Mouse (Mus musculus) neural tube, embryonic 13.5 days (tissue): ENCODE measurements at regions not wholly inside any gene's neighbourhood (a gene's known extent, or its start where the extent isn't known, plus 50 kb on each side); places are given as distances from the start of the nearest gene placed in this dataset.
"Not testable (repeated sequence)": the region's sequence is repeated elsewhere in the genome, so short reads cannot be mapped to it uniquely, and the experiment has no call there.

ENCODE experiments used
- ATAC-seq: fragments of 200-750 bp; cut with Nextera tagmentation; 2 replicates; pipeline ENCODE4 v1.8.0; 2017; ENCODE audit warnings: low read depth, mild to moderate bottlenecking, moderate TSS enrichment, moderate library complexity
- H3K27ac ChIP-seq: fragments of 300-500 bp; sonication (generic); replicated peaks from 2 replicates; pipeline ENCODE4 v1.5.1; 2015; ENCODE audit warnings: moderate library complexity, mild to moderate bottlenecking, inconsistent platforms
- H3K27me3 ChIP-seq: fragments of 300-500 bp; sonication (generic); 2 replicates; pipeline ENCODE4 v1.6.1; 2015; ENCODE audit warnings: mild to moderate bottlenecking, inconsistent platforms
- H3K36me3 ChIP-seq: fragments of 300-500 bp; sonication (generic); 2 replicates; pipeline ENCODE4 v1.6.1; 2015; ENCODE audit warnings: mild to moderate bottlenecking, inconsistent platforms
- H3K4me1 ChIP-seq: fragments of 300-500 bp; sonication (generic); replicated peaks from 2 replicates; pipeline ENCODE4 v1.6.1; 2015; ENCODE audit warnings: inconsistent platforms
- H3K4me2 ChIP-seq: fragments of 300-500 bp; sonication (generic); 2 replicates; pipeline ENCODE4 v1.6.1; 2015; ENCODE audit warnings: inconsistent platforms, mild to moderate bottlenecking, moderate library complexity
- H3K4me3 ChIP-seq: fragments of 300-500 bp; sonication (generic); 2 replicates; pipeline ENCODE4 v1.5.1; 2015; ENCODE audit warnings: mild to moderate bottlenecking, inconsistent platforms
- H3K9ac ChIP-seq: fragments of 300-500 bp; sonication (generic); 2 replicates; pipeline ENCODE4 v1.6.1; 2015; ENCODE audit warnings: moderate library complexity, mild to moderate bottlenecking, inconsistent platforms
- H3K9me3 ChIP-seq: fragments of 300-500 bp; sonication (generic); 2 replicates; pipeline ENCODE4 v1.6.1; 2016; ENCODE audit warnings: inconsistent platforms
- WGBS: fragments of 180-500 bp; shearing (Covaris S2); methylation state at CpG from one replicate; pipeline ENCODE4 v1.1.7; 2015; 5-methylcytosine and 5-hydroxymethylcytosine counted together

DNA sequence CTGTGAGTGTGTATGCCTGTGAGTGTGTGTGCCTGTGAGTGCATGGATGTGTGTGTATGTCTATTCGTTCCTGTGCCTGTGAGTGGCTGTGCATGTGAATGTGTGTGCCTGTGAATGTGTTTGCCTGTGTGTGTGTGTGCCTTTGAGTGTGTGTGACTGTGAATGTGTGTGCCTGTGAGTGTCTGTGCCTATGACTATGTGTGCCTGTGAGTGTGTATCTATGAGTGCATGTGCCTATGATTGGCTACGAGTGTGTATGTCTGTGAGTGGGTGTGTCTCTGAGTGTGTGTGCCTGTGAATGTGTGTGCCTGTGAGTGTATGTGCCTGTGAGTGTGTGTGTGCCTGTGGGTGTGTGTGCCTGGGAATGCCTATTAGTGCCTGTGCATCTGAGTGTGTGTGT is 731.6 kb downstream of the Lrriq3 start:
- no peaks in the 10 kb centered on the region for H3K27me3 ChIP-seq
- 85% methylated on average over 2 of the region's 2 CpGs for WGBS
- no peaks in the 10 kb centered on the region for H3K9me3 ChIP-seq
- no peak for ATAC-seq
- no peak overlapping the region for H3K4me3 ChIP-seq
- H3K4me1 ChIP-seq, result no peaks in the 10 kb centered on the region
- no peaks in the 10 kb centered on the region for H3K36me3 ChIP-seq
- H3K4me2 ChIP-seq, result no peak overlapping the region
- H3K27ac ChIP-seq, result no peak overlapping the region
- no peak overlapping the region for H3K9ac ChIP-seq

GRCm38 (mm10) chr3:155866286-155866685 is 695.3 kb upstream of the Negr1 start:
- Histone ChIP-seq H3K4me3 (no peak overlapping the region), H3K4me2 (no peak overlapping the region), H3K27me3 (no peaks in the 10 kb centered on the region), H3K4me1 (no peaks in the 10 kb centered on the region), H3K27ac (no peak overlapping the region), H3K9ac (no peak overlapping the region), H3K9me3 (no peaks in the 10 kb centered on the region), H3K36me3 (no peaks in the 10 kb centered on the region)
- ATAC-seq, result no peak

GRCm38 (mm10) chr3:155875696-155876095 is 685.9 kb upstream of the Negr1 start:
- H3K4me1 ChIP-seq, result no peaks in the 10 kb centered on the region
- no peak overlapping the region for H3K4me3 ChIP-seq
- H3K9ac ChIP-seq, result no peak overlapping the region
- no peaks in the 10 kb centered on the region for H3K36me3 ChIP-seq
- no peaks in the 10 kb centered on the region for H3K9me3 ChIP-seq
- no peak overlapping the region for H3K27ac ChIP-seq
- H3K4me2 ChIP-seq, result no peak overlapping the region
- ATAC-seq, result no peak
- no peaks in the 10 kb centered on the region for H3K27me3 ChIP-seq
- 94% methylated on average over 3 of the region's 3 CpGs for WGBS

DNA sequence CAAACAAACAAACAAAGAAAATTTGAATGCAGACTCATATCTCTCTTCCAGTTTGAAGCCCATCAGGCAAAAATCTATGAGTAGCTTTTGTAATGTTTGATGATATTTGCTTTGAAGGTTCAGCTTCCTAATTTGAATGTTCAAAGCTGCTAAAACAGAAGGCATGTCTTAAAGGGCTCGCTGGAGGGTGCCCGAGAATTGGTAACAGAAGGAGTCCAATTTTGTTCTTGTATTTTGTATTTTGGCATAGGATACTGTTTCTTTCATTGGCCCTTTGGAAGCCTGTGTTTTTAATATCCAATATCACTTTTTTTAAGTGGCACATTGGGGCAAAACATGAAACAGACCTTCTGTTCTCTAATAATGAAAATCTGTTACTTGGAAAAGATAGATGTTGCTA is 683.2 kb upstream of the Negr1 start:
- Histone ChIP-seq H3K9ac (no peak overlapping the region), H3K4me3 (no peak overlapping the region), H3K27ac (no peak overlapping the region), H3K4me2 (no peak overlapping the region), H3K9me3 (no peaks in the 10 kb centered on the region), H3K4me1 (no peaks in the 10 kb centered on the region), H3K27me3 (no peaks in the 10 kb centered on the region), H3K36me3 (no peaks in the 10 kb centered on the region)
- ATAC-seq, result no peak
- 90% methylated on average over 2 of the region's 2 CpGs for WGBS

DNA sequence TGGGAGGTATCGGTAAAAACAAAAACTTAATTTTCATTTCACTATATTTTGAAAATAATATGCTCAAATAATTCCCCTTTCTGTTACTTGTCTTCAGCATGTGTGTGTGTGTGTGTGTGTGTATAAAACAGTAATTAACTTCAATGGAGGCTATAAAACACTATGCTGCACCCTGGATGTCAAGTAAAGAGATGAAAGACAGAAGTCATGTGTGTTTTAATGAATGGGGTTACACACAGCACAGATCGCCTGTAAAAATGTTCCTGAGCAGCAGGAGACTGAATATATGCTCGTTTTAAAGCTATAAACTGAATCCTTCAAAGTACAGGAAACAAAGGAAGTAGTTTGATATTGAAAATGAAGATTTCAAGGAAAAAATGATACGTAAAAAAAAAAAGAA is 680.9 kb upstream of the Negr1 start:
- Histone ChIP-seq H3K9ac (no peak overlapping the region), H3K4me2 (no peak overlapping the region), H3K9me3 (no peaks in the 10 kb centered on the region), H3K27ac (no peak overlapping the region), H3K27me3 (no peaks in the 10 kb centered on the region), H3K36me3 (no peaks in the 10 kb centered on the region), H3K4me1 (no peaks in the 10 kb centered on the region), H3K4me3 (no peak overlapping the region)
- WGBS, result 57% methylated on average over 4 of the region's 4 CpGs
- ATAC-seq, result no peak

GRCm38 (mm10) chr3:155915981-155916380 is 645.6 kb upstream of the Negr1 start:
- Histone ChIP-seq H3K9me3 (no peaks in the 10 kb centered on the region), H3K27me3 (no peaks in the 10 kb centered on the region), H3K4me2 (no peak overlapping the region), H3K4me1 (no peaks in the 10 kb centered on the region), H3K27ac (no peak overlapping the region), H3K9ac (no peak overlapping the region), H3K4me3 (no peak overlapping the region), H3K36me3 (no peaks in the 10 kb centered on the region)
- WGBS, result 87% methylated on average over 6 of the region's 6 CpGs
- ATAC-seq, result no peak

DNA sequence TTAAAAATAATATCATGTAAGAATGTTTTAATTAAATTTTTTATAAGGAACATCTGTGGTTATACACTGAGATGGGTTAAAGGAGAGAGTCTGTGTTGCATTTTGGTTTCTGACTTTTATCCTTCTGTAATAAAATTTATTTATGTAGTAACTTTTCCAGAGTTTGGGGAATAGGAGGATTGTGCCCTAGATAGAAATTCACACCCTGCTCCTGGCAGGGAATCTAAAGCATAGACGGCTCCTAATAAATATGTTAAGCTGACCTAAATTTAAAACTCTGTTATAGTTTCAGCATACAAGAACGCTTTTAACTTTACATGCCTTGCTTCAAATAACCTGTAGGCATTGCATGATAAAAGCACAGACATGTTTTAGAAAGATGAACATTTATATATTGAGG is 618.7 kb upstream of the Negr1 start:
- no peak overlapping the region for H3K4me3 ChIP-seq
- no peak for ATAC-seq
- WGBS, result 83% methylated on average over 2 of the region's 2 CpGs

GRCm38 (mm10) chr3:155944042-155944735 is 617.4 kb upstream of the Negr1 start:
- Histone ChIP-seq H3K4me1 (no peaks in the 10 kb centered on the region), H3K9me3 (no peaks in the 10 kb centered on the region), H3K4me3 (no peak overlapping the region), H3K27me3 (no peaks in the 10 kb centered on the region), H3K9ac (no peak overlapping the region), H3K4me2 (no peak overlapping the region), H3K27ac (no peak overlapping the region), H3K36me3 (no peaks in the 10 kb centered on the region)
- WGBS, result 53% methylated on average over 2 of the region's 2 CpGs
- ATAC-seq, result no peak

More for the DNA sequence above, 618.7 kb upstream of the Negr1 start:
- Histone ChIP-seq H3K9ac (no peak overlapping the region), H3K4me2 (no peak overlapping the region), H3K9me3 (no peaks in the 10 kb centered on the region), H3K27me3 (no peaks in the 10 kb centered on the region), H3K4me1 (no peaks in the 10 kb centered on the region), H3K27ac (no peak overlapping the region), H3K36me3 (no peaks in the 10 kb centered on the region)

DNA sequence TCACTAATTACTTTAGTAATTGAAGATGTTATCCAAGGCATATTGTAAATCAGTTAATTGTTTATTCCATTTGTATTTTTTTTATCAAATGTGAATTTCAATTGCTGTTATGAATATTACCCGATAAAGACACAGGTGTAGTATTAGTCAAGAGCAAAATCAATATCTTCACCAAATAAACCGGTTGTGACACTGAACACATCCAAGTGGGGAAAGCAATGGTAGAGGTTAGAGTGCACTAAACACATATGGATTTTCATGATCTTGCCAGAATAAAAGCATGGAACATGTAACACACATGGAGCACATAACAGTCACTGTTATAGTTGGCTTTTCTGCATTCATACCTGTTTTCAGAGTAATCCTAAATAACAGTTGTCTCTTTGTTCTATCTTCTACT is 616.4 kb upstream of the Negr1 start:
- Histone ChIP-seq H3K4me2 (no peak overlapping the region), H3K36me3 (no peaks in the 10 kb centered on the region), H3K27ac (no peak overlapping the region), H3K4me1 (no peaks in the 10 kb centered on the region), H3K9me3 (no peaks in the 10 kb centered on the region), H3K4me3 (no peak overlapping the region), H3K9ac (no peak overlapping the region), H3K27me3 (no peaks in the 10 kb centered on the region)
- no peak for ATAC-seq
- 88% methylated on average over 2 of the region's 2 CpGs for WGBS

- not testable (repeated sequence) for H3K4me3 ChIP-seq, H3K27ac ChIP-seq, H3K4me2 ChIP-seq, H3K27me3 ChIP-seq, H3K36me3 ChIP-seq, H3K4me1 ChIP-seq, H3K9ac ChIP-seq, ATAC-seq, H3K9me3 ChIP-seq
- WGBS, result 43% methylated on average over 2 of the region's 2 CpGs
Measured at GRCm38 (mm10) chr3:155962496-155962895, 599.1 kb upstream of the Negr1 start.

DNA sequence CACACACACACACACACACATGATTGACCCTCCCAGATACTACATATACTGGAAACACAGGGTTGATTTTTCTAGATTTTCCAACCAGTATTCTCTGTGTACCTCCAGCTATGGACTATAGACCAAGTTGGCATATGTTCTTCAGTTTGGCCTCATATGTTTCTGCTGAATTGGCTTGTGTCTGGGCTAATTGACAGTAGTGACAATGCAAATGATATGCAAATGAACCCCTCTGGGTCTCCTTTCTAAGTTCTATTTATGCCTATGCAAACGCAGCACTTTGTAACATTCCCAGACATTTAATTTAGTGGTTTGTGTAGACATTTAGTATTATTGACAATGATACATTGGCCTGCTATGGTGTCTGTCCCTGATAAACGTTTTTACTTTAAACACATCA is 582.0 kb upstream of the Negr1 start:
- Histone ChIP-seq H3K9me3 (no peaks in the 10 kb centered on the region), H3K4me1 (no peaks in the 10 kb centered on the region), H3K4me2 (no peak overlapping the region), H3K36me3 (no peaks in the 10 kb centered on the region), H3K27me3 (no peaks in the 10 kb centered on the region), H3K9ac (no peak overlapping the region), H3K27ac (no peak overlapping the region), H3K4me3 (no peak overlapping the region)
- peak; percentile 56 for ATAC-seq
- 33% methylated on average over 2 of the region's 2 CpGs for WGBS

DNA sequence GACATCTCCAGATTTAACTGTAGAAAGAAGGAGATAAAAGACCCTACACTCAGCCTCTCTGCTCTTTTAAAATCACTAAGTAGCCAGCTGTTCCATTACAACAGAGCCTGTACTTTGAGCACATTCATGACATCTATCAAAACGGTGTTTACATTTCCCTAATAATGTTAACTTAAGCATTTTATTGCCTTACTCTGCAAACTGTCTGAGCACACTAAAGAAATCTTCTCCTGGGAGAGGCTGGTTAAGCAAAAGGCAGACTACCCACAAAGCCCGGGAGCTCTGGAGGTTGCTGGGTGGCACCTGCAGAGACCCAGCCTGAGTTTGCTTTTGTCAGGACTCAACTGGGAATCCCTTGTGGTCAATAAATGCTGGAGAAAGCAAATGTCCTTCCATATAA is 567.5 kb upstream of the Negr1 start:
- Histone ChIP-seq H3K36me3 (no peaks in the 10 kb centered on the region), H3K9me3 (no peaks in the 10 kb centered on the region), H3K4me2 (no peak overlapping the region), H3K4me1 (no peaks in the 10 kb centered on the region), H3K9ac (no peak overlapping the region), H3K27me3 (no peaks in the 10 kb centered on the region), H3K4me3 (no peak overlapping the region), H3K27ac (no peak overlapping the region)
- ATAC-seq, result no peak
- WGBS, result 9% methylated on average over 2 of the region's 2 CpGs

DNA sequence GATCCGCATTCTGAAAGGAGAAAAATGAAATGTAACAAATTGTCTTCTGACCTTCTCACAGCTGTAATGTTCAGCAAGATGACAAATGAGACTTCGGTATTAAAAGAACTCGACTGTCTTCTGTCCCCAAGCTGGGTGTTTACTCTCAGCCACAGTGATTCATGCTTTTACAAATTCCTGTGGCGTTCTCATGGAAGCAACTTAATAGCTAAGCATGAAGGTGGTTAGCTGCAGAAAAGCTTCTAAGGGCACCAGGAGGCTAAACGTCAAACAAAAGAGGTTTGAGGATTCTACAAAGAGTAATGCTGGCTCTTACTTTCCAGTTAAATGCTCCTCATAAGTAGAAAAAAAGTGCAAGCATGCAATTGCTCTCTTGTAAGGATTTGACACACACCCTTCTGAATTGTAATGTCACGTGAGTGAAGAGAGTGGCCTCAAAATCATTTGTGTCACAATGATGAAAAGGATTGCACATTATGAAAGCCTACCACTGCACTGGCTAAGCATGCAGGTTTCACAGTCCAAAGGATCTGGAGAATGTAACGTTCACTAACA is 543.8 kb upstream of the Negr1 start:
- H3K4me1 ChIP-seq, result no peaks in the 10 kb centered on the region
- ATAC-seq, result no peak
- no peaks in the 10 kb centered on the region for H3K27me3 ChIP-seq
- no peak overlapping the region for H3K9ac ChIP-seq
- H3K36me3 ChIP-seq, result no peaks in the 10 kb centered on the region
- H3K27ac ChIP-seq, result no peak overlapping the region
- no peak overlapping the region for H3K4me3 ChIP-seq
- no peak overlapping the region for H3K4me2 ChIP-seq
- H3K9me3 ChIP-seq, result no peaks in the 10 kb centered on the region
- 33% methylated on average over 7 of the region's 7 CpGs for WGBS
